Mouse (Mus musculus) embryonic facial prominence, embryonic 14.5 days (tissue): Measurements from ENCODE around the gene Chd1l. TPM values are rescaled to one million over a fixed set of nuclear protein-coding genes. Genes with fewer than 3 reads are reported as not detected.

Source experiments
- ATAC-seq: fragments of 200-750 bp; cut with Nextera tagmentation; 2 replicates; pipeline ENCODE4 v1.8.0; 2017; ENCODE audit warnings: low read depth, moderate number of reproducible peaks, moderate TSS enrichment
- DNase-seq: peaks from one replicate; pipeline ENCODE4 v3.0.0-alpha.2; 2015; ENCODE audit warnings: low spot score
- H3K27ac ChIP-seq: fragments of 300-500 bp; sonication (generic); replicated peaks from 2 replicates; pipeline ENCODE4 v1.5.1; 2014; ENCODE audit warnings: low read depth, mild to moderate bottlenecking, low read length, moderate library complexity
- H3K27me3 ChIP-seq: fragments of 300-500 bp; sonication (generic); replicated peaks from 2 replicates; pipeline ENCODE4 v1.6.1; 2014; ENCODE audit warnings: low read length; ENCODE audit not compliant: control insufficient read depth, insufficient read depth
- H3K36me3 ChIP-seq: fragments of 300-500 bp; sonication (generic); 2 replicates; pipeline ENCODE4 v1.6.1; 2014; ENCODE audit warnings: low read length, mixed read lengths; ENCODE audit not compliant: control insufficient read depth, insufficient read depth
- H3K4me1 ChIP-seq: fragments of 300-500 bp; sonication (generic); 2 replicates; pipeline ENCODE4 v1.6.1; 2014; ENCODE audit warnings: antibody characterized with exemption, low read length; ENCODE audit not compliant: control insufficient read depth, insufficient read depth
- H3K4me2 ChIP-seq: fragments of 300-500 bp; sonication (generic); 2 replicates; pipeline ENCODE4 v1.6.1; 2014; ENCODE audit warnings: low read depth, mild to moderate bottlenecking, low read length, moderate library complexity, mixed read lengths
- H3K4me3 ChIP-seq: fragments of 300-500 bp; sonication (generic); 2 replicates; pipeline ENCODE4 v1.5.1; 2014; ENCODE audit warnings: low read depth, mild to moderate bottlenecking, low read length
- H3K9ac ChIP-seq: fragments of 300-500 bp; sonication (generic); 2 replicates; pipeline ENCODE4 v1.6.1; 2014; ENCODE audit warnings: low read depth, mild to moderate bottlenecking, low read length, moderate library complexity, mixed read lengths
- H3K9me3 ChIP-seq: fragments of 300-500 bp; sonication (generic); 2 replicates; pipeline ENCODE4 v1.6.1; 2016; ENCODE audit warnings: low read length; ENCODE audit not compliant: control insufficient read depth
- WGBS: fragments of 180-500 bp; shearing (Covaris S2); extraction: QIAGEN DNeasy Blood & Tissue Kit; methylation state at CpG from one replicate; pipeline ENCODE4 v1.1.7; 2014; 5-methylcytosine and 5-hydroxymethylcytosine counted together
- polyA plus RNA-seq: library from polyadenylated mRNA; unstranded; fragments of >200 nt; fragmentation: Nextera tagmentation; extraction: Ambion mirVana; gene quantifications from 2 replicates; pipeline ENCODE4 v1.2.1, GENCODE M21; 2014

Chd1l gene
- polyA plus RNA-seq, 1 experiment from 2014 or later: 11.7 TPM

GRCm38 (mm10) chr3:97609201-97609844 lies 680 bp downstream of the Chd1l start:
- Histone ChIP-seq H3K36me3 (no peaks in the 10 kb centered on the region), H3K9ac (peak overlapping the region; percentile 87), H3K4me1 (0 out of 2 replicates have a peak, but pooled peaks cover 5% of the 10 kb centered on the region), H3K9me3 (no peaks in the 10 kb centered on the region), H3K27ac (peak overlapping the region; percentile 89; the same call in 1 of the 2 replicates), H3K4me3 (peak overlapping the region; percentile 80), H3K27me3 (no peaks in the 10 kb centered on the region), H3K4me2 (peak overlapping the region; percentile 86)
- ATAC-seq (peak; percentile 35; the same call in 1 of the 2 replicates), DNase-seq (peak; percentile 18)
- WGBS: 5% methylated on average over 20 of the region's 20 CpGs

GRCm38 (mm10) chr3:97600050-97600832 lies 9.8 kb downstream of the Chd1l start:
- no peaks in the 10 kb centered on the region for H3K27me3 ChIP-seq
- no peak overlapping the region for H3K27ac ChIP-seq
- DNase-seq (no peak), ATAC-seq (no peak)
- no peak overlapping the region for H3K9ac ChIP-seq
- H3K9me3 ChIP-seq: no peaks in the 10 kb centered on the region
- H3K4me1 ChIP-seq: no peaks in the 10 kb centered on the region
- H3K4me3 ChIP-seq: no peak overlapping the region
- peaks cover 18% of the 10 kb centered on the region; the same call in 1 of the 2 replicates for H3K36me3 ChIP-seq
- 90% methylated on average over 3 of the region's 3 CpGs for WGBS
- H3K4me2 ChIP-seq: no peak overlapping the region

GRCm38 (mm10) chr3:97596796-97597195 lies 13.2 kb downstream of the Chd1l start:
- Histone ChIP-seq H3K27me3 (no peaks in the 10 kb centered on the region), H3K27ac (no peak overlapping the region)
- WGBS: 83% methylated on average over 8 of the region's 8 CpGs

GRCm38 (mm10) chr3:97595066-97595465 lies 14.9 kb downstream of the Chd1l start:
- no peaks in the 10 kb centered on the region for H3K27me3 ChIP-seq
- H3K36me3 ChIP-seq: peaks cover 19% of the 10 kb centered on the region; the same call in 1 of the 2 replicates
- DNase-seq (no peak), ATAC-seq (no peak)
- H3K4me1 ChIP-seq: no peaks in the 10 kb centered on the region
- H3K4me3 ChIP-seq: no peak overlapping the region
- H3K9ac ChIP-seq: no peak overlapping the region
- WGBS: 86% methylated on average over 6 of the region's 6 CpGs
- no peak overlapping the region for H3K27ac ChIP-seq
- no peak overlapping the region for H3K4me2 ChIP-seq
- H3K9me3 ChIP-seq: no peaks in the 10 kb centered on the region

More at GRCm38 (mm10) chr3:97596796-97597195, 13.2 kb downstream of the Chd1l start:
- Histone ChIP-seq H3K36me3 (peaks cover 29% of the 10 kb centered on the region; the same call in 1 of the 2 replicates), H3K9ac (no peak overlapping the region), H3K4me3 (no peak overlapping the region), H3K4me2 (no peak overlapping the region), H3K4me1 (no peaks in the 10 kb centered on the region), H3K9me3 (no peaks in the 10 kb centered on the region)
- ATAC-seq: no peak
- DNase-seq: no peak

- Histone ChIP-seq H3K36me3 (peaks cover 19% of the 10 kb centered on the region; the same call in 1 of the 2 replicates), H3K27me3 (no peaks in the 10 kb centered on the region), H3K27ac (no peak overlapping the region), H3K4me1 (no peaks in the 10 kb centered on the region), H3K4me3 (no peak overlapping the region), H3K9me3 (no peaks in the 10 kb centered on the region), H3K4me2 (no peak overlapping the region), H3K9ac (no peak overlapping the region)
- DNase-seq (no peak), ATAC-seq (no peak)
- 84% methylated on average over 13 of the region's 13 CpGs for WGBS
These were observed 15.9 kb downstream of the Chd1l start for GRCm38 (mm10) chr3:97594140-97594539.

- DNase-seq: no peak
- Histone ChIP-seq H3K4me3 (no peak overlapping the region), H3K4me2 (no peak overlapping the region), H3K9me3 (no peaks in the 10 kb centered on the region), H3K27me3 (no peaks in the 10 kb centered on the region), H3K4me1 (no peaks in the 10 kb centered on the region), H3K36me3 (peaks cover 19% of the 10 kb centered on the region; the same call in 1 of the 2 replicates), H3K9ac (no peak overlapping the region), H3K27ac (no peak overlapping the region)
- WGBS: 95% methylated on average over 5 of the region's 5 CpGs
- no peak for ATAC-seq
These were observed 16.9 kb downstream of the Chd1l start for GRCm38 (mm10) chr3:97593089-97593488.

GRCm38 (mm10) chr3:97590699-97591098 lies 19.3 kb downstream of the Chd1l start:
- H3K27me3 ChIP-seq: no peaks in the 10 kb centered on the region
- 64% methylated on average over 8 of the region's 8 CpGs for whole genome bisulfite sequencing
- no peak overlapping the region for H3K9ac ChIP-seq
- peaks cover 31% of the 10 kb centered on the region for H3K36me3 ChIP-seq
- no peaks in the 10 kb centered on the region for H3K9me3 ChIP-seq
- ATAC-seq (no peak), DNase-seq (no peak)
- H3K4me1 ChIP-seq: no peaks in the 10 kb centered on the region
- H3K4me3 ChIP-seq: no peak overlapping the region
- H3K4me2 ChIP-seq: no peak overlapping the region
- no peak overlapping the region for H3K27ac ChIP-seq

- 79% methylated on average over 9 of the region's 9 CpGs for WGBS
- no peak for ATAC-seq
- Histone ChIP-seq H3K4me3 (no peak overlapping the region), H3K27me3 (no peaks in the 10 kb centered on the region), H3K9ac (no peak overlapping the region), H3K36me3 (peaks cover 29% of the 10 kb centered on the region), H3K4me1 (no peaks in the 10 kb centered on the region), H3K9me3 (no peaks in the 10 kb centered on the region), H3K27ac (no peak overlapping the region), H3K4me2 (no peak overlapping the region)
- DNase-seq: no peak
These were observed 22.3 kb downstream of the Chd1l start for GRCm38 (mm10) chr3:97587656-97588055.
